Mouse (Mus musculus) thymus, postnatal 25 days (tissue): ENCODE data around the gene B3gnt2.

Source experiments
- DNase-seq: peaks from one replicate; pipeline ENCODE4 v3.0.0; 2022

The B3gnt2 gene

DNA sequence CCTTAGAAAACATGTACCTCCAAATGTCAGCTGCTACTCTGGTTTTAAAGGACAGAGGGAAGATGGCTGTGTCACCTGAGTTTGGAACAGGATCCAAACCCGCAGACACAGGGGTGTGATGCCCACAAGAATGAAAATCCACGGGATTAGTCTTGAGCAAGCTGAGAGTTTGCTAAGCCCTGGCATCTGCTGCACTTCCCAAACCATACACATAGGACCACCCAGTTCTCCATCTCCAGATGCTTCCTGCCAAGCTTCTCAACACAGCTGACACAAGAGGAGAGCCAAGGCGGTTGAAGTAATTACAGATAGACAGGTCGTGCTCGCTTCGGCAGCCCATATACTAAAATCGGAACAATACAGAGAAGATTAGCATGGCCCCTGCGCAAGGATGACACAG is 7.8 kb upstream of the B3gnt2 start:
- no peak for DNase-seq

DNA sequence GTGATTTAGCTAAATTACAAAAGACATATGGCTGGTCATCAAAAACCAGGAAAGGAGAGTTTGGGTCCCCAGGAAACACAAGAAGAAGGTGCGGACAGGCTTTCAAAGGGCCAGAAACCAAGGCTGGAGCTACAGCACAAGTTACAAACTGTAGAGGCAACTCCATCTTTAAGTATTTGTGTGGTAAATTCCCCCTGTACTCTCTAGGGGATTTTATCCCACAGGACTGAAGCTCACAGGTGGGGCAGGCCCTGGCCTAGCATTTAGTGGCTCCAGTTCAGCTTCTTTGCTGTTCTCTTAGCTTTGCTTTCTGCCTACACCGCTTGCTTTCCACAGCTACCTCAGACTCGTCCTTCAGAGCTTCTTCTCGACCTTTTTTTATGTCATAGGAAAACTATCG is 6.9 kb upstream of the B3gnt2 start:
- no peak for DNase-seq

GRCm38 (mm10) chr11:22865635-22866246 is 5.0 kb upstream of the B3gnt2 start:
- DNase-seq: no peak

GRCm38 (mm10) chr11:22864305-22865060 is 3.7 kb upstream of the B3gnt2 start:
- DNase-seq: no peak

DNA sequence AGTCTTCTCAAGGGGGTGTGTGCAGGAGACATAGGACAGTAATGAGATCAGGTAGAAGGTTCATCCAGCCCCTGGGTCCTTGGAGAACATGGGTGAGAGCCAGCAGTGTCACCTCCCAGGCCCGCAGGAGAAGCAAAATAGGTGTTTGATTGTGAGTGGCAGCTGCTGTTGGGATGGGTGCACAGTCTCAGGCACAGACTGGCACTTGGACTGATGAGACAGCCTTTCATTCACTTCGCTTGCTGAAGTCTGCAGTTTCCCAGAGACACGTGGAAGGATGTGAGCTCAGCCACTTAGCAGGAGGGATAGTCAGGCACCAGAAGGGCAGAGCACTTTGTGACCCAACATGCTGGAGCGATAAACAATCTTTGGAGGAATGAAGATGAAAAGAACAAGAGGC is 2.8 kb upstream of the B3gnt2 start:
- DNase-seq: no peak

GRCm38 (mm10) chr11:22861315-22861714 is 554 bp upstream of the B3gnt2 start:
- DNase-seq: no peak

DNA sequence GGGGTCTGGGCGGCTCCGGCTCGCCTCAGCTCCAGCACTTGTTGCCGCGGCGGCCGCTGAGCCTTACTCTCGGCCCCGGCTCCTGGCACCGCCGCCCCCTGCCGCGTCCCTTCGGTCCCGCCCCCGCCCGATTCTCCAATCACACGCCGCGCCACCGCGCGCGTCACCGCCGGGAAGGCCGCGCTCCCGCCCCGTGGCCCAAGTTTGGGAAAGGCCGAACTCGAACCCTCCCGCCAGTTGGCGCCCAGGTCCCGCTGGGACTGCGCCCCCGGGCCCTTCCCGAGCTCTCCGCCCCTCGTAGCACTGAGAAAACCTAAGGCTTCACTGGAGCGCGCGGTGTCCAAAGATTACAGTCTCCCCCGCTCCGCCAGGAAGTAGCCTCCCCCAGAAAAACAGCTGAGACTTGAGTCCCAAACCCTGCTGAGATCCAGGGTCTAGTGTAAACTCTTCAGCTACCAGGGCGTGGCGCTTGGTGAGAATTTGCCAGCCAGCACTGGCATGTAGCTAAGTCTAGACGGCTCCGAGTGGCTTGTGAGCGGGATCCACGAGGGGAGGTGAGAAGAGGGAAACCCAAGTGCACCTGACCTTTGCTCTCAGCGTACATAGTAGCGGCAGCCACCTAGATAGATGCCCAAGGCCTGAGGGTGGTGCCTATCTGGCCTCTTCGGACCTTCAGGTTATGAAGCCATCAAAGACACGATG is 977 bp downstream of the B3gnt2 start:
- peak; percentile 90 for DNase-seq

- no peak for DNase-seq
These were observed 1.5 kb downstream of the B3gnt2 start for GRCm38 (mm10) chr11:22859301-22859632.

GRCm38 (mm10) chr11:22858441-22859300 is 2.1 kb downstream of the B3gnt2 start:
- peak; percentile 69 for DNase-seq

DNA sequence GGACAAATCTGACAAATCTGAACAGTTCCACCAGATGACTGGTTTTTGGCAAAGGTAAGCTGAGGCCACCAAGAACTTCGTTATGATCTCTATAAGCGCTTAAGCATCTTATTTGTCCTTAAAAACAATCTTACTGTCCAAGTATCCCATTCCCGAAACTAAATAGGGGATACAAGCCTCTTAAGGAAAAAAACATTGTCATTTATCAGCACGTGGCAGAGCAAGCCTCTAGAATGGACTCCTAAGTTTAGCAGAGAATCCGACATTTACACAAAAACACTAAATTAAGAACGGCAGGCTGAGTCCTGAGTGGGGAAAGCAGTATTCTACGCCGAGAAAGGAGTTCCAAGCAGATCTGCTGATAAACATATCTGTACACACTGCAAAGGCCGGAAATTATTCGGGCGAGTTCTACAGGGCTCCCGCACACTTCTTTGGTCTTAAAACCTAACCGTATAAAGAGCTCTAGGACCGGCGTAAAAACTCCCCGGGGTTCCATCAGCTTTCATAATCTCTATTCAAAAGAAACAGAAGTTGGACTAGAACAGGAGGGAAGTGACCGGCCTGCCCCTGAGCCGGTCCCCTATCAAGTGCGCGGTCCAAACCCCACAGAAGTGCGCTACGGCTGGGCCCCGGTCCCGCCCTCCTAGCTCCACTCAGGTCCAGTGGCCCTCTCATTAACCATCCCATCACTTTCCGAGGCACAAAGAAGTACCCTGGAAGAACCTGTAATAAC is 2.9 kb downstream of the B3gnt2 start:
- DNase-seq: peak; percentile 61

GRCm38 (mm10) chr11:22857106-22857704 is 3.6 kb downstream of the B3gnt2 start:
- no peak for DNase-seq

DNA sequence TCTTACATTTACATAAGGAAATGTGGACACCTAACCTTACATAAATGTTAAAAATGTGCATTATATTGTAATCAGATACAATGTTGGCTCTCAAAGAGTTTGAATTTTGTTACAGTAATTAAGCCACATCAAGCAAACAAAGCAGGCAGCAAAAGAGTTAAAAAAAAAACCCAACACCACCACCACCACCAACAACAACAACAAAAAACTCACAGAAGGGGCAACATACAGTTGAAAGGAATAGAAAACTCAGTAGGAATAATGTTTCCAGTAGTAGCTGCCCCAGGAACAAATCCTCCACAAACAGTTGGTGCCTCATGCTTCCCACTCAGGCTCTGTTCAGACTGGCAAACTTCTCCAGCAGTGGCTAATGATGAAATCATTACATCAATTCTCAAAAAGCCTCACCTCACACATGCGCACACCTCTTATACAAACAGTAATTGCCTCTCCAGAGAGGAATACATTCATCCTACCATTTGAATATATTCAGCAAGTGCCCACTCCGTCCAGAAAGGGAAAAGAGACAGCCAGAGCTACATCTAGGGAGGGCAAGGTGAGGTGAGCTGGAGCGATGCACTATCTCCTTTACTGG is 4.3 kb downstream of the B3gnt2 start:
- peak; percentile 26 for DNase-seq

DNA sequence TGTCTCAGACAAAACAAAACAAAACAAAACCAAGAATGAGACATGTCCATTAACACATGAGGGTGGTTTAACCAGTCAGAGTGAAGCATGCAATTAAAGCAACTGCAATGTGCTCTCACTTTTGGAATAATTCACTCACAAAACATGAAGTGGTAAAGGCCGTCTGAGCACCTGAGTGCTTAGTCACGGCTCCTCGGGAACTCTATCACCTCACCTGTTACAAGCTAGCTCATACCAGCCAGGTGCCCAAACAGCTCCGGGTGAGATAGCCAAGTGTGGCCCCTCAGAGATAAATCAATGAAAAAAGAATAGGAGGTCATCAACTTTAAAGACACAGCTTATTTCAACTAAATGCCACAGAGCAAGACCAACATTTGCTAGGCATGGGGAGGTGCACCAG is 6.2 kb downstream of the B3gnt2 start:
- no peak for DNase-seq

DNA sequence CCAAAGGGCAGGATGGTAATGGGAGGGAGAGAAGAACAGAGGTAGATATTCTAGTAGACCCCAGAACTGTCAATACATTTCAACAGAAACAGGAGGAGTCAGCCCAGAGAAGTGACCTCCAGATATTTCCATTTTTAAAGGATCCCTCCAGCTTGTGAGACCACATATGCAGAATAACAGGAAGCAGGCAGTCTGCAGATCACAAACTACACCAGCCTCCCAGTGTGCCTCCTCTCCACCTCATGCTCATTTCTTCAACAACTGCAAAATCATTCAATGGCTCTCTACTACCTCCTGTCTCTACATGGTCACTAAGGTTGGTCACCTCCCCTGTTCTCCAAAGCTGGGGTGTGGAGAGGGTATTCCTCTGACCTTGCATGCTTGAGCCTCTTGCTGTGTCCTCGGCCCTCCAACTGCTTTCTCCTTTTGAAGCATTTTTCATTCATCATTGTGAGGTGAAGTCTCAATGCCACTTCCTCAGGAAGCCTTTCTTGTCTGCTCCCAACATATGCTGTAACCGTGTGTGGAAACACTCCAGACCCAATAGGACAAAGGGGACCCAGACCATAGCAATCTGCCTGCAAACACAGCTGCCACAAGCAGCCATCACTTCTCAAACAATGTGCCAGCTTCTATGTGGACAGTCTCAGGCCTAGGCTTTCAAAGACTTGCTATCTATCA is 7.1 kb downstream of the B3gnt2 start:
- DNase-seq: peak; percentile 58

- DNase-seq: no peak
These were observed 8.3 kb downstream of the B3gnt2 start for GRCm38 (mm10) chr11:22852510-22852909.

DNA sequence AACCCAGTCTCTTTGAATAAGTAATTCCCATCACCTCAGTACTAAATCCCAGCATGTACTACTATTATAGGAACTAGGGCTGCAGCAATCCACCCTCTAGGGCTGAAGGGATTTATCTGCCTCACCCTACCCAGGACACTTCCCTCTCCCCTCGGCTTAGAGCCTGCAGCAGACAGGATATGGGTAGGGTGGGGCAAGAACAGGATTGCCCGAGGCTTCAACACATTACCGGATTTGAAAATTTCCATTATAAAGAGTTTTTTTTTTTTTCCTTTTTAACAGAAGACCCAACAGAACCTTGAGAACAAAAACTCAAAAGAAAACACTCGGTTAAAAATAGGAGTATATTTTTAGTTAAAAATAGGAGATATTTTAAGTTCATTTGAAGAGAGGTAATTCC is 9.3 kb downstream of the B3gnt2 start:
- DNase-seq: peak; percentile 55

- no peak for DNase-seq
These were observed 10.7 kb downstream of the B3gnt2 start for GRCm38 (mm10) chr11:22850077-22850476.

DNA sequence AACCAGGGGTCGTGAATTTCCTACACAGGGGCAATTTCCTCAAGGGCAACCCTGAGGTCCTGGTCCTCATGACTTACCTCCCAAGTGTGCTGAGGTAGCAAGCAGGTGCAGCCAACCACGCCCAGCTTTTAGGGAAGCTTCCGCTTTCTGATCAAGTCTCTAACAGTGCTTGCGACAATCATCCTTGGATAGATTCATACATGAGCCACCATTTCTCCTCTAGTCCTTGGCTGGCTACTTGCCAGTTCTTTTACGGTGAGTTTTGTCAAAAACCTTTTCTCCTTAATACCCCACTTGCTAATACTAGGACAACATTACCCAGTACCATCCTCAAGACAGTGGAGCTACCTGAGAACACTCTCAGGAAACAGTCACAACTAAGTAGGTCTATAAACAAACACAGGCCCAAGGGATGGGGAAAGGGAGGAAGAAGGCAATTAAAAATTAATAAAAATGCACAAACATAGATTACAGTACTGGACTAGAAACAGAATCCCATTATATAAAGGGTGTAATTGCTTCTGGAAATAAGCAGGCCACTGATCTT is 12.0 kb downstream of the B3gnt2 start:
- no peak for DNase-seq

DNA sequence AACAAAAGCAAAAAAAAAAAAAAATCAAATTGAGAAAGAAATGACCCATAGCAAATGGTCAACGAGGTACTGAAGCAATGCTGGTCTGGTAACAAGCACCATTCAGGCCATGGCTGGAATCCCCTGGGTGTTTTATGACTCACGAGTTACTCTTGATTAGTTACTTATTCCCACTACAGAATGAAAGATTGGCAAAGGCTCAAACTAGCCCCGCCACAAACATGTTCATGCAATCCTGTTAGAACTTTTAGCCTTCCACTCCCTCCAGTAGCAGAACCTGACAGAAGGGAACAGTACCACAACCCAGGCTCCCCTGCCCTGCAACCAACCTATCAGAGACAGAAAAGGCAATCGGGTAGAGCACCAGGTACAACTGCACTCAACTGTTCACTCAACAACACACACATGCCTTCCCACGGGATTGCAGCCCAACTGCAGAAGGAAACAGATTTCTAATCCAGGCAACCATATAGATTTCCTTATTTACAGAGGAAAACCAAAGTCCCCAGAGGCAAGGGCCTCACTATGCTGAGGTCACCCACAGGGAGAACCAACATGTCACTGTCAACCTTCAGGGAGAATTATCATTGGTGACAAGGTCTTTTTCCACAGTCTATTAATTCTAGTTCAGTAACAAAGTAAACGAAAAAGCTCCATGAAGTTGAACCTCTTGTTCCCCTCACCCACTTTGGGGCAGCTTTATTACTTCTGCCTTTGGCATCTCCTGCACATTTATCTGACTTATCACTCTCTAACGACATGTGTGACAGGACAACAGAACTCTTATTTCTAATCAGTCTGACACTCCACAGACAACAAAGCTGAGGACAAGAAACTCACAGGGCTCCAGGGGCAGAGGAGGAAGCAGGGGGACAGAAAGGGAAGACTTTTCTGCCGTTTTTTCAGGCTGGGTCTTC is 12.8 kb downstream of the B3gnt2 start:
- no peak for DNase-seq
